Mouse (Mus musculus) intestine, postnatal 0 days (tissue): ENCODE measurements around the gene Gper1. TPM values are rescaled to one million over a fixed set of nuclear protein-coding genes. Genes with fewer than 3 reads are reported as not detected.

ENCODE experiments used
- ATAC-seq: fragments of 200-750 bp; cut with Nextera tagmentation; 2 replicates; pipeline ENCODE4 v1.8.0; 2017; ENCODE audit warnings: mild to moderate bottlenecking, moderate TSS enrichment, moderate library complexity
- H3K27ac ChIP-seq: fragments of 300-500 bp; sonication (generic); 2 replicates; pipeline ENCODE4 v1.5.1; 2014; ENCODE audit warnings: mild to moderate bottlenecking, low read depth, low read length, moderate library complexity
- H3K27me3 ChIP-seq: fragments of 300-500 bp; sonication (generic); replicated peaks from 2 replicates; pipeline ENCODE4 v1.6.1; 2014; ENCODE audit warnings: low read length, mixed read lengths; ENCODE audit not compliant: control insufficient read depth, insufficient read depth
- H3K36me3 ChIP-seq: fragments of 300-500 bp; sonication (generic); 2 replicates; pipeline ENCODE4 v1.6.1; 2014; ENCODE audit warnings: mild to moderate bottlenecking, moderate library complexity; ENCODE audit not compliant: control insufficient read depth, insufficient read depth
- H3K4me1 ChIP-seq: fragments of 300-500 bp; sonication (generic); replicated peaks from 2 replicates; pipeline ENCODE4 v1.6.1; 2014; ENCODE audit warnings: antibody characterized with exemption, low read length, mixed read lengths; ENCODE audit not compliant: control insufficient read depth, insufficient read depth
- H3K4me2 ChIP-seq: fragments of 300-500 bp; sonication (generic); replicated peaks from 2 replicates; pipeline ENCODE4 v1.6.1; 2014; ENCODE audit warnings: low read depth, mild to moderate bottlenecking, moderate library complexity
- H3K4me3 ChIP-seq: fragments of 300-500 bp; sonication (generic); 2 replicates; pipeline ENCODE4 v1.5.1; 2014; ENCODE audit warnings: low read depth, low read length
- H3K9ac ChIP-seq: fragments of 300-500 bp; sonication (generic); 2 replicates; pipeline ENCODE4 v1.6.1; 2014; ENCODE audit warnings: mild to moderate bottlenecking, low read depth, low read length
- H3K9me3 ChIP-seq: fragments of 300-500 bp; sonication (generic); 2 replicates; pipeline ENCODE4 v1.6.1; 2016; ENCODE audit warnings: mixed run types; ENCODE audit not compliant: control insufficient read depth
- CTCF ChIP-seq: sonication (generic); IDR thresholded peaks from 2 replicates; pipeline ENCODE4 v1.5.1; 2016; ENCODE audit warnings: low read depth, mild to moderate bottlenecking, control low read depth, antibody characterized with exemption, moderate library complexity
- WGBS: fragments of 180-500 bp; shearing (Covaris S2); extraction: QIAGEN DNeasy Blood & Tissue Kit; methylation state at CpG from one replicate; pipeline ENCODE4 v1.1.7; 2014; 5-methylcytosine and 5-hydroxymethylcytosine counted together
- polyA plus RNA-seq: library from polyadenylated mRNA; unstranded; fragments of >200 nt; fragmentation: Nextera tagmentation; extraction: Ambion mirVana; gene quantifications from 2 replicates; pipeline ENCODE4 v1.2.1, GENCODE M21; 2015

Gene Gper1
- polyA plus RNA-seq, 1 experiment from 2014 or later, result 1.1 TPM

DNA sequence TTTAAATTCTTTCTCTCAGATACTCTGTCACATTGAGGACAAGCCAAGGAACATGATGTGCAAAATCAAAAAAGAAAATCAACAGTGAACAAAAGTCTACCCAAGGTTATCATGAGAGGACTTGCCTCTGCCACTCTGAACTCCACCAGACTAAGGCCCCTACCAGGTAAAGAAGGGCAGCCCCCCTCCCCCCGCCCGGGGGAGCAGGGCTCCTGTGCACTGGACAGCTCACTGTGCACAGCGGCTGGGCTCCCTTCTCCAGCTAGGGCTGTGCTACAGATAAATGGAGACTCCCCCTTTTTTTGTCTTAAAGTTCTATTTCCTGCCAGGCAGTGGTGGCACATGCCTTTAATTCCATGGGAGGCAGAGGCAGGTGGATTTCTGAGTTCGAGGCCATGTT lies 14.8 kb downstream of the Gper1 start:
- Histone ChIP-seq H3K4me2 (no peak overlapping the region), H3K4me1 (no peaks in the 10 kb centered on the region), H3K27ac (no peak overlapping the region), H3K9me3 (no peaks in the 10 kb centered on the region), H3K36me3 (no peaks in the 10 kb centered on the region), H3K9ac (no peak overlapping the region), H3K27me3 (no peaks in the 10 kb centered on the region), H3K4me3 (no peak overlapping the region)
- ATAC-seq, result no peak
- 87% methylated on average over 4 of the region's 4 CpGs for WGBS
- no peak for TF ChIP-seq CTCF

DNA sequence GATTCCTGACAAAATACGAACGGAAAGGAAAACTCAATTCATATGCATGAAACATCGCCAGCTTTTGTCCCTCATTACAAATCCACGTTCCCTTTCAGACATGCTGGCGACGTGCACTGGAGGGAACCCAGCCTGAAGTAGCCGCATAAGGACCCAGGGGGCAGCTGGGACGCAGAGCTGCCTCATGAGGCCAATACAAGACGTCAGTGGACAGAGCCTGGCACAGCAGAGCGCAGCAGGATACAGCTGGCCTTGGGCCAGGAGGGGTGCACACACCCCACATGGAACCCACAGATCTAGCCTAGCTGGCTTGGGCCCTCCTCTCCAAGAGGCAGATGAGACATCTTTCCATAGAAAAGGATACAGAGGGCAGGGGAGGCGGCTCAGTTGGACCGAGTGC lies 15.5 kb downstream of the Gper1 start:
- H3K27ac ChIP-seq, result no peak overlapping the region
- no peak overlapping the region for H3K4me2 ChIP-seq
- no peak for TF ChIP-seq CTCF
- no peaks in the 10 kb centered on the region for H3K27me3 ChIP-seq
- no peaks in the 10 kb centered on the region for H3K9me3 ChIP-seq
- H3K4me1 ChIP-seq, result no peaks in the 10 kb centered on the region
- H3K9ac ChIP-seq, result no peak overlapping the region
- H3K36me3 ChIP-seq, result no peaks in the 10 kb centered on the region
- WGBS, result 84% methylated on average over 12 of the region's 12 CpGs
- ATAC-seq, result no peak
- no peak overlapping the region for H3K4me3 ChIP-seq

GRCm38 (mm10) chr5:139440451-139440850 lies 17.5 kb downstream of the Gper1 start:
- no peaks in the 10 kb centered on the region for H3K27me3 ChIP-seq
- H3K36me3 ChIP-seq, result no peaks in the 10 kb centered on the region
- no peak overlapping the region for H3K27ac ChIP-seq
- no peaks in the 10 kb centered on the region for H3K4me1 ChIP-seq
- no peak overlapping the region for H3K9ac ChIP-seq
- no peak overlapping the region for H3K4me3 ChIP-seq
- ATAC-seq, result no peak
- TF ChIP-seq CTCF, result no peak
- H3K9me3 ChIP-seq, result no peaks in the 10 kb centered on the region
- WGBS, result 87% methylated on average over 5 of the region's 5 CpGs
- H3K4me2 ChIP-seq, result no peak overlapping the region

DNA sequence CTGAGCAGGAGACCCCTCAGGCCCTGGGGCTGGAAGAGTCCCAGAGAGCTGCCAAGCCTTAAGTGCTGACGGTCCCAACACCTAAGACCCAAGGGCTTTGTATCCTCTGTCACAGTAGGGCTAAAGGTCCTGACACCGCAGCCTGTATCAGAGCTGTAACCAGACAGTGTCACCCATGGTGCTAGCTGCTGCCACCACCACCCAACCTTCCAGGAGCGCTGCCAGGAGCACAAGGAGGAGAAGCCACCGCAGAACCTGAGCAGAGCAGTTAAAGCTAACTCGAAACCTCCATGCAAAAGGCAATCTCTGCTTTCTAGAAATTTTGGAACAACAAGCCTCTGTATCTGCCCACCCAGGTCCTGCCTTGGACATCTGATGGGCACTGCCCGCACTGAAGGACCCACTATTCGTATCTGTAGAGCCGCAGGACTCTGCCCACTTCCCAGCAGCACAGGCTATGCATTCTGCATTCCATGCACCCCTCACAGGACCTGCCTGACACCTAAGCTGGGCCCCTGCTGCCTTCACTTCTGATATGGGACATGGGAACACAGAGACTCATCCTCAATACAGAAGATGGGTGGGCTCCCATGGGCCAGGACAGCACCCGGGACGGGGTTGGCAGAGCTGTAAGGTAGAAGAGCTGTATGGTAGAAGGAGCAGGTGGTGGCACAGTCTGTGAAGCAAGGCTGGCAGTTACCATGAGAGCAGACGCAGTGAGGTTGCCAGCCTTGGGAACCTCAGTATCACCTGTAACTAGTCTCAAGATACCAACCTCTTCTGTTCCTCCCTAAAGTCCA lies 18.2 kb downstream of the Gper1 start:
- Histone ChIP-seq H3K9me3 (no peaks in the 10 kb centered on the region), H3K9ac (no peak overlapping the region), H3K4me3 (no peak overlapping the region), H3K27ac (no peak overlapping the region), H3K4me2 (no peak overlapping the region), H3K27me3 (no peaks in the 10 kb centered on the region), H3K36me3 (no peaks in the 10 kb centered on the region), H3K4me1 (no peaks in the 10 kb centered on the region)
- no peak for TF ChIP-seq CTCF
- 94% methylated on average over 11 of the region's 11 CpGs for WGBS
- no peak for ATAC-seq

DNA sequence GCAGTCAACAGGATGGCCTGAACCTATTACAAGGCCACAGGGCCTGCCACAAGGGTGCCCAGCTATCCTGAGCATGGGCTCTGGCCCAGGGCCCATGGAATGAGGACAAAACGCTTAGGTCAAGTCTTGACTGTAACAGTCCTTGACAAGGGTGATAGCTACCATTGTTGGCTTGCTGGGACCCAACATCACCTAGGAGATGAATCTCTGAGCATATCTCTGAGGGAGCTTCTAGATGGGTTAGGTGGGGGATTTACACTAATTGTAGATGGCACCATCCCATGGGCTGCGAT lies 18.7 kb downstream of the Gper1 start:
- Histone ChIP-seq H3K9ac (no peak overlapping the region), H3K4me3 (no peak overlapping the region), H3K4me1 (no peaks in the 10 kb centered on the region), H3K36me3 (no peaks in the 10 kb centered on the region), H3K27me3 (no peaks in the 10 kb centered on the region), H3K9me3 (no peaks in the 10 kb centered on the region), H3K4me2 (no peak overlapping the region), H3K27ac (no peak overlapping the region)
- WGBS, result 94% methylated on average over 2 of the region's 2 CpGs
- TF ChIP-seq CTCF, result no peak
- no peak for ATAC-seq

DNA sequence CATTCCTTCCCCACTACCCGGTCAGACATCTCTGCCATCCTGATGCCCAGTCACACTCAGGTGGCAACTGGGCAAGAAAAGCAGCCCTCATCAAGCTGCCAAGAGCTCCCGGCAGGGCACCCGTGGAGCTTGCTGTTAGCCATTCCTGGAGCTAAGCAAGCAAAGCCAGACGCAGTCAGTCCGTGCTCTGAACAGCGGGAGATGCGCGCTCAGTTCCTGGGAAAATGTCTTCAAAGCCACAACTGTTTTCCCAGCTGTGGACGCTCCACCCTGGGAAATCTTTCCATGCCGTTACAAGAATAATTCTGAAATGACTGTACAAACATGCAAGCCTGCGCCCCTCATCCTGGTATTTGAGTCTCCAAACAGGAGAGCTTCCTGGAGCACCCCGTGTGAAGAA lies 19.5 kb downstream of the Gper1 start:
- no peak for ATAC-seq
- Histone ChIP-seq H3K4me2 (no peak overlapping the region), H3K27me3 (no peaks in the 10 kb centered on the region), H3K9me3 (no peaks in the 10 kb centered on the region), H3K4me3 (no peak overlapping the region), H3K9ac (no peak overlapping the region), H3K4me1 (no peaks in the 10 kb centered on the region), H3K27ac (no peak overlapping the region), H3K36me3 (no peaks in the 10 kb centered on the region)
- TF ChIP-seq CTCF, result no peak
- 80% methylated on average over 12 of the region's 12 CpGs for WGBS

GRCm38 (mm10) chr5:139442962-139443361 lies 20.0 kb downstream of the Gper1 start:
- no peak overlapping the region for H3K27ac ChIP-seq
- no peaks in the 10 kb centered on the region for H3K27me3 ChIP-seq
- H3K4me1 ChIP-seq, result no peaks in the 10 kb centered on the region
- H3K4me2 ChIP-seq, result no peak overlapping the region
- no peak for TF ChIP-seq CTCF
- no peak overlapping the region for H3K9ac ChIP-seq
- WGBS, result 72% methylated on average over 4 of the region's 4 CpGs
- H3K4me3 ChIP-seq, result no peak overlapping the region
- no peaks in the 10 kb centered on the region for H3K9me3 ChIP-seq
- no peak for ATAC-seq
- no peaks in the 10 kb centered on the region for H3K36me3 ChIP-seq
